Mouse (Mus musculus) midbrain, embryonic 10.5 days (tissue): ENCODE measurements at regions not wholly inside any gene's neighbourhood (a gene's known extent, or its start where the extent isn't known, plus 50 kb on each side); places are given as distances from the start of the nearest gene placed in this dataset.

Experiments
- DNase-seq: peaks from one replicate; pipeline ENCODE4 v3.0.0-alpha.2; 2017; ENCODE audit warnings: low spot score
- H3K27ac ChIP-seq: fragments of 300-500 bp; sonication (generic); replicated peaks from 2 replicates; pipeline ENCODE4 v1.5.1; 2016; ENCODE audit warnings: mild to moderate bottlenecking
- H3K27me3 ChIP-seq: fragments of 300-500 bp; sonication (generic); 2 replicates; pipeline ENCODE4 v1.6.1; 2016; ENCODE audit warnings: low read depth, mild to moderate bottlenecking; ENCODE audit not compliant: poor library complexity, severe bottlenecking
- H3K36me3 ChIP-seq: fragments of 300-500 bp; sonication (generic); 2 replicates; pipeline ENCODE4 v1.6.1; 2016; ENCODE audit warnings: mild to moderate bottlenecking, moderate library complexity
- H3K4me1 ChIP-seq: fragments of 300-500 bp; sonication (generic); 2 replicates; pipeline ENCODE4 v1.6.1; 2016
- H3K4me3 ChIP-seq: fragments of 300-500 bp; sonication (generic); 2 replicates; pipeline ENCODE4 v1.5.1; 2016; ENCODE audit warnings: mild to moderate bottlenecking, moderate library complexity
- H3K9me3 ChIP-seq: fragments of 300-500 bp; sonication (generic); replicated peaks from 2 replicates; pipeline ENCODE4 v1.6.1; 2016; ENCODE audit warnings: mild to moderate bottlenecking
- WGBS: fragments of 180-500 bp; shearing (Covaris S2); methylation state at CpG from one replicate; pipeline ENCODE4 v1.1.7; 2016; 5-methylcytosine and 5-hydroxymethylcytosine counted together

DNA sequence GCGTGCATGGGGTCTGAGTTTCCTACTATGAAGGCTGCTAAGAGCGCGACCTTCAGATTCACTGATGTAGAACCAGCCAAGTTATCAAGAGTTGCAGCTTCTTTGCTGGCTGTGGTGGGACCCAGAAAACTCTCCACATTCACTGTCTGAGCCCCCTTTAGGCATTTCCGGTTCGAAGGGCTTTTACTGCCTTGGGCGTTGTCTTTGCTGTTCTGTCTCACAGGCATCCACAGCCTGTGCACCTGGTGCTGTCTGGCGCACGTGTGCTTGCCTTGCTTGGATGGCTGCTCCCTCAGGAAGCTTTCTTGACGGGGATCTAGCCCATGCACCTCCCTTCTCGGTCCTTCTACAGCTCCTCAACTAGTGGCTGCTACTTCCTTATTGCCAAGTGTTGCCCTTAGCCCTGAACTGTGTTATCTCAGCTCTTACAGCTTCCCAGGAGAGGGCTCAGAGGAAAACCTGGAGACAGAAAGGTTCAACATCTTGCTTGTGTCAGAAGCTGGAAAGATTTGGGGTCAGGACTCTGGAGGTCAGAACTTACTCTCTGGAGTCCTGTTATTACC lies 108.3 kb upstream of the Dyrk2 start:
- Histone ChIP-seq H3K36me3 (no peaks in the 10 kb centered on the region), H3K27me3 (peaks cover 28% of the 10 kb centered on the region), H3K27ac (no peak overlapping the region), H3K9me3 (no peaks in the 10 kb centered on the region), H3K4me3 (no peak overlapping the region), H3K4me1 (peaks cover 15% of the 10 kb centered on the region)
- DNase-seq = no peak
- WGBS = 87% methylated on average over 10 of the region's 10 CpGs

- WGBS = 85% methylated on average over 10 of the region's 10 CpGs
- H3K36me3 ChIP-seq = no peaks in the 10 kb centered on the region
- H3K9me3 ChIP-seq = no peaks in the 10 kb centered on the region
- H3K27me3 ChIP-seq = peaks cover 28% of the 10 kb centered on the region
- no peak for DNase-seq
- no peak overlapping the region; the same call in 1 of the 2 replicates for H3K27ac ChIP-seq
- H3K4me1 ChIP-seq = peaks cover 16% of the 10 kb centered on the region
- no peak overlapping the region for H3K4me3 ChIP-seq
Measured at GRCm38 (mm10) chr10:118976447-118976846, 106.4 kb upstream of the Dyrk2 start.

- 91% methylated on average over 2 of the region's 2 CpGs for WGBS
- Histone ChIP-seq H3K27ac (no peak overlapping the region), H3K27me3 (peaks cover 28% of the 10 kb centered on the region; the same call in 1 of the 2 replicates), H3K9me3 (no peaks in the 10 kb centered on the region), H3K4me3 (no peak overlapping the region), H3K4me1 (peaks cover 16% of the 10 kb centered on the region), H3K36me3 (no peaks in the 10 kb centered on the region)
- DNase-seq = no peak
Measured at GRCm38 (mm10) chr10:118975772-118976171, 105.8 kb upstream of the Dyrk2 start.

DNA sequence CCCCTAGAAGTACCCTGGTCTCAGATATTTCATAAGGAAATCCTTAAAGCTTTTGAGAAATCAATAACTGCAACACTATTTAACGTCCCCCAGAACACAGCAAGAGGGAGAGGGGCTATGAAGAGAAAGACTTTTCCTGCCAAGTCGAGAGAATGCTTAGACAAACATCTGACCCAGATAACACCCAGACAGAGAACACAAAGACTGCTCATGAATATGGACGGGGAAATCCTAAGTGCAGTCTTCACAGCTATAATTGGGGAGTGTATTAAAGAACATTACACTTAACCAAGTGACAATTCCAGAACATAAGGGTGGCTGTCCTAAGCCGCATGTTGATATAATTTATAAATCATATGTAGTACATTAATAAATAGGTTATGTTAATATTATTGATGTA lies 103.3 kb upstream of the Dyrk2 start:
- 57% methylated on average over 4 of the region's 4 CpGs for WGBS
- DNase-seq = no peak
- no peaks in the 10 kb centered on the region for H3K36me3 ChIP-seq
- peaks cover 11% of the 10 kb centered on the region for H3K4me1 ChIP-seq
- H3K9me3 ChIP-seq = 0 out of 2 replicates have a peak, but pooled peaks cover 4% of the 10 kb centered on the region
- H3K27ac ChIP-seq = no peak overlapping the region
- no peak overlapping the region for H3K4me3 ChIP-seq
- H3K27me3 ChIP-seq = peaks cover 19% of the 10 kb centered on the region; the same call in 1 of the 2 replicates

- Histone ChIP-seq H3K4me1 (peaks cover 11% of the 10 kb centered on the region), H3K4me3 (no peak overlapping the region), H3K9me3 (0 out of 2 replicates have a peak, but pooled peaks cover 4% of the 10 kb centered on the region), H3K27me3 (peaks cover 17% of the 10 kb centered on the region; the same call in 1 of the 2 replicates), H3K36me3 (no peaks in the 10 kb centered on the region), H3K27ac (no peak overlapping the region)
- 91% methylated on average over 4 of the region's 4 CpGs for WGBS
- DNase-seq = no peak
Measured at GRCm38 (mm10) chr10:118972626-118973025, 102.6 kb upstream of the Dyrk2 start.

DNA sequence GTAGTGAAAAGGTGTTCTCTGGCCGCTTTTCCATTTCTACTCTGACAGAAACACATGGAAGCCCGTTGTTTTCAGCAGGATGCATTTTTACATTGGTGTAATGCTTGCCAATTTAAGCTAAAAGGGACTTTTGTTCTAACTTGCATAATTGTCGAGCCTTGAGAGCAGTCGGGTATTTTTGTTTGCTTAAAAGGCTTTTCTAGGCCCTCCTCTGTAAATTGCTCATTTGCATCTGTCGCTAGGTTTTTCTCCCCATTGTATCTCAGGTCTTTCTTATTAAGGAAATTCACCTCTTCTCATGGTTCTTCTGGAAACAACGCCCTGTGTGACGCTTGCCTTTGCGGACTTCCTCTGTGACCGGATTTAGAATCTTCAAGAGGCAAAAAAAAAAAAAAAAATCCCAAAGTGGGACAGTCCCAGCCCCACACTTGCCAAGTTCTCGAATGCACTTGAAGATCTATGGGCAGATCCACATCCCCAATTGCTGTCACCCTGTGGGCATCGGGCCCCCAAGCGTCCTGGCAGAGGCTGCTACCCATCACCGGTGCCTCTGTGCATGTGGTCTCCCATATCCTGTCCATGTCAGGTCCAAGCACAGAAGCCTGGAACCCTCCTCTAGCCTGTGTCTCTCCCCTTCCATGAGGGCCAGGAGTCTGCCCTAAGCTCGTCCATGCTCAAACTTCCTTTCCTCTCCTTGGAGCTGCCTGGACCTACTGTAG lies 100.6 kb upstream of the Dyrk2 start:
- no peak overlapping the region for H3K4me3 ChIP-seq
- 87% methylated on average over 14 of the region's 14 CpGs for WGBS
- H3K9me3 ChIP-seq = 0 out of 2 replicates have a peak, but pooled peaks cover 4% of the 10 kb centered on the region
- no peaks in the 10 kb centered on the region for H3K36me3 ChIP-seq
- no peak for DNase-seq
- H3K27ac ChIP-seq = no peak overlapping the region
- peaks cover 7% of the 10 kb centered on the region; the same call in 1 of the 2 replicates for H3K4me1 ChIP-seq
- peaks cover 10% of the 10 kb centered on the region for H3K27me3 ChIP-seq

- H3K27me3 ChIP-seq = peaks cover 52% of the 10 kb centered on the region
- 0 out of 2 replicates have a peak overlapping the region, but pooled peaks have one; percentile 17 for H3K27ac ChIP-seq
- peaks cover 37% of the 10 kb centered on the region for H3K4me1 ChIP-seq
- no peak overlapping the region for H3K4me3 ChIP-seq
- H3K36me3 ChIP-seq = no peaks in the 10 kb centered on the region
- no peaks in the 10 kb centered on the region for H3K9me3 ChIP-seq
- WGBS = 16% methylated on average over 7 of the region's 7 CpGs
- DNase-seq = peak; percentile 63
Measured at GRCm38 (mm10) chr10:118961713-118962181, 91.7 kb upstream of the Dyrk2 start.

- DNase-seq = no peak
- Histone ChIP-seq H3K27ac (no peak overlapping the region; the same call in 1 of the 2 replicates), H3K27me3 (peaks cover 55% of the 10 kb centered on the region), H3K9me3 (no peaks in the 10 kb centered on the region), H3K36me3 (no peaks in the 10 kb centered on the region), H3K4me3 (no peak overlapping the region; the same call in 1 of the 2 replicates), H3K4me1 (peaks cover 37% of the 10 kb centered on the region)
- 58% methylated on average over 6 of the region's 6 CpGs for WGBS
Measured at GRCm38 (mm10) chr10:118960076-118960475, 90.1 kb upstream of the Dyrk2 start.

- WGBS = 25% methylated on average over 8 of the region's 8 CpGs
- peaks cover 37% of the 10 kb centered on the region for H3K4me1 ChIP-seq
- no peak overlapping the region for H3K27ac ChIP-seq
- H3K36me3 ChIP-seq = no peaks in the 10 kb centered on the region
- no peaks in the 10 kb centered on the region for H3K9me3 ChIP-seq
- no peak for DNase-seq
- H3K27me3 ChIP-seq = peaks cover 52% of the 10 kb centered on the region
- H3K4me3 ChIP-seq = no peak overlapping the region
Measured at GRCm38 (mm10) chr10:118959623-118960022, 89.6 kb upstream of the Dyrk2 start.

DNA sequence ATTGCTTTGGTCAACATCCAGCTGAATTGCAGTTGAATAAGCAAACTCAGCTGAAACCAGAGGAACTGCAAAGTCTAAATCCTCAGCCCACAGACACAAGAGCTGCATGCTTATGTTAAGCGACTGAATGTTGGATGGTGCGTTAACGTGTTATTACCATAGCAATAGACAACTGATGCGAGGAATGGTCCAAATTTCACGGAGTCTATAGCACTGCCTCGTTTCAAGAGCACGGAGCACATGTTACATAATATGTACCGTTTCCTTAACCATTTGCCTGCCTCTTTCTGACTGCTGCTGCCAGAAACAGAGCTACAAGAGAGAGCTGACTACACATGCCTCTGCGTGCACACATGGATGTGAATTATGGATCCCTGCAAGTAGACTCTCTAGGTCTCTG lies 86.3 kb upstream of the Dyrk2 start:
- Histone ChIP-seq H3K36me3 (no peaks in the 10 kb centered on the region), H3K4me1 (peaks cover 24% of the 10 kb centered on the region), H3K27ac (no peak overlapping the region), H3K27me3 (peaks cover 33% of the 10 kb centered on the region), H3K9me3 (no peaks in the 10 kb centered on the region), H3K4me3 (no peak overlapping the region)
- no peak for DNase-seq
- 87% methylated on average over 9 of the region's 9 CpGs for WGBS

DNA sequence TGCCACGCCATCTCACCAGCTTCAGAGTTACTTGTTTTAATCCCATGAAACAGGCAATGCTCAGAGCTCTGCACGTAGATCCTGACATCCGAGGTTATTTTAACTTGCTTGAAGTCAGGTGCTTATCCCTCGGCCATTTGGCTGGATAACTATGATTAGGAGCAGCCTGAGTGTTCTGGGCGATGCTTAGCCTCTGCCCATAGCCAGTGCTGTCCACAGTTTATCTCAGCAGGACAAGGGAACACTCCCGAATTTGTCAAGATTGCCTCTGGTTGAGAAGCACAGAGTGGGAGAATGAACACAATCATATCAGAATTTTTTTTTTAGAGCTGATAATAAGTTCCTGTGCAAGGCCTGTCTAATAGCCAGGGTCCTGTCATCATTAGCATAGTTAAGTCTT lies 83.4 kb upstream of the Dyrk2 start:
- H3K36me3 ChIP-seq = no peaks in the 10 kb centered on the region
- H3K27me3 ChIP-seq = peaks cover 27% of the 10 kb centered on the region
- no peaks in the 10 kb centered on the region for H3K9me3 ChIP-seq
- WGBS = 89% methylated on average over 6 of the region's 6 CpGs
- no peak overlapping the region for H3K4me3 ChIP-seq
- no peak overlapping the region for H3K27ac ChIP-seq
- H3K4me1 ChIP-seq = no peaks in the 10 kb centered on the region
- no peak for DNase-seq

GRCm38 (mm10) chr10:118952756-118953155 lies 82.7 kb upstream of the Dyrk2 start:
- WGBS = 92% methylated on average over 9 of the region's 9 CpGs
- DNase-seq = no peak
- H3K9me3 ChIP-seq = no peaks in the 10 kb centered on the region
- H3K36me3 ChIP-seq = no peaks in the 10 kb centered on the region
- H3K27me3 ChIP-seq = peaks cover 22% of the 10 kb centered on the region
- H3K4me1 ChIP-seq = no peaks in the 10 kb centered on the region
- H3K27ac ChIP-seq = no peak overlapping the region
- H3K4me3 ChIP-seq = no peak overlapping the region

- Histone ChIP-seq H3K9me3 (no peaks in the 10 kb centered on the region), H3K4me1 (no peaks in the 10 kb centered on the region), H3K36me3 (no peaks in the 10 kb centered on the region), H3K27me3 (no peaks in the 10 kb centered on the region), H3K27ac (no peak overlapping the region), H3K4me3 (no peak overlapping the region)
- DNase-seq = no peak
- WGBS = 94% methylated on average over 6 of the region's 6 CpGs
Measured at GRCm38 (mm10) chr10:118947724-118948123, 77.7 kb upstream of the Dyrk2 start.
